Mouse (Mus musculus) hindbrain, embryonic 14.5 days (tissue): ENCODE results near the gene Cblb. TPM values are rescaled to one million over a fixed set of nuclear protein-coding genes. Genes with fewer than 3 reads are reported as not detected.

Experiments used
- ATAC-seq: fragments of 200-750 bp; cut with Nextera tagmentation; 2 replicates; pipeline ENCODE4 v1.8.0; 2017; ENCODE audit warnings: moderate number of reproducible peaks, mild to moderate bottlenecking, moderate TSS enrichment, moderate library complexity; ENCODE audit not compliant: low FRiP score
- DNase-seq: peaks from one replicate; pipeline ENCODE4 v3.0.0-alpha.2; 2015; ENCODE audit warnings: low spot score
- H3K27ac ChIP-seq: fragments of 300-500 bp; sonication (generic); 2 replicates; pipeline ENCODE4 v1.5.1; 2014; ENCODE audit warnings: mild to moderate bottlenecking, moderate library complexity
- H3K27me3 ChIP-seq: fragments of 300-500 bp; sonication (generic); 2 replicates; pipeline ENCODE4 v1.6.1; 2014; ENCODE audit warnings: mild to moderate bottlenecking, low read length, mixed read lengths; ENCODE audit not compliant: control insufficient read depth, insufficient read depth
- H3K36me3 ChIP-seq: fragments of 300-500 bp; sonication (generic); replicated peaks from 2 replicates; pipeline ENCODE4 v1.6.1; 2014; ENCODE audit not compliant: control insufficient read depth, insufficient read depth
- H3K4me1 ChIP-seq: fragments of 300-500 bp; sonication (generic); replicated peaks from 2 replicates; pipeline ENCODE4 v1.6.1; 2014; ENCODE audit warnings: antibody characterized with exemption, low read length, mixed read lengths; ENCODE audit not compliant: control insufficient read depth, insufficient read depth
- H3K4me2 ChIP-seq: fragments of 300-500 bp; sonication (generic); replicated peaks from 2 replicates; pipeline ENCODE4 v1.6.1; 2014; ENCODE audit warnings: mild to moderate bottlenecking, moderate library complexity
- H3K4me3 ChIP-seq: fragments of 300-500 bp; sonication (generic); replicated peaks from 2 replicates; pipeline ENCODE4 v1.5.1; 2014; ENCODE audit warnings: mild to moderate bottlenecking, low read length
- H3K9ac ChIP-seq: fragments of 300-500 bp; sonication (generic); 2 replicates; pipeline ENCODE4 v1.6.1; 2014
- H3K9me3 ChIP-seq: fragments of 300-500 bp; sonication (generic); 2 replicates; pipeline ENCODE4 v1.6.1; 2016; ENCODE audit warnings: low read length; ENCODE audit not compliant: control insufficient read depth
- WGBS: fragments of 180-500 bp; shearing (Covaris S2); extraction: QIAGEN DNeasy Blood & Tissue Kit; methylation state at CpG from one replicate; pipeline ENCODE4 v1.1.7; 2014; 5-methylcytosine and 5-hydroxymethylcytosine counted together
- polyA plus RNA-seq: library from polyadenylated mRNA; unstranded; fragments of >200 nt; fragmentation: Nextera tagmentation; extraction: Ambion mirVana; gene quantifications from 2 replicates; pipeline ENCODE4 v1.2.1, GENCODE M21; 2014

Gene Cblb
- polyA plus RNA-seq, 1 experiment from 2014 or later = 15.6 TPM

DNA sequence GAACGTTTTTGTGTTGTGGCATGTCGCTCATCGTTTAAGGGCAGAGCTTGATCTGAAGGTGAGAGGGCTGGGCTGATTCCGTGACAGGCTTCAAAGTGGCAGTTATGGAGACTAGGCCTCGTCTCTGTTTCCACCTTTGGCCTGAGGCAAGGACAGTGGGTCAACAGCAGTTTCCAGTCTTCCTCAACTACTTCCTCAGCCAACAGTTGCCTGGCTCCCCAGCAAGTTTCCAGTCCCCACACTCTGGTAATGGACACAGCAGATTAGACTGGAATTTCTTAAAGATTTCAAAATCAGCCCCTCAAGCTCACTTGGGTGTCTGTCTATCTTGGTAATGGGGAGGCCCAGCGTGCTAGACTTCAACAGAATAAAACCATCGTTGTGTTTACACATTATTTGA, 198.4 kb downstream of the Cblb start:
- Histone ChIP-seq H3K27me3 (no peaks in the 10 kb centered on the region), H3K4me3 (no peak overlapping the region), H3K27ac (no peak overlapping the region), H3K4me1 (no peaks in the 10 kb centered on the region), H3K4me2 (no peak overlapping the region), H3K9ac (no peak overlapping the region), H3K9me3 (no peaks in the 10 kb centered on the region), H3K36me3 (no peaks in the 10 kb centered on the region)
- ATAC-seq (no peak), DNase-seq (no peak)
- 74% methylated on average over 7 of the region's 7 CpGs for WGBS

DNA sequence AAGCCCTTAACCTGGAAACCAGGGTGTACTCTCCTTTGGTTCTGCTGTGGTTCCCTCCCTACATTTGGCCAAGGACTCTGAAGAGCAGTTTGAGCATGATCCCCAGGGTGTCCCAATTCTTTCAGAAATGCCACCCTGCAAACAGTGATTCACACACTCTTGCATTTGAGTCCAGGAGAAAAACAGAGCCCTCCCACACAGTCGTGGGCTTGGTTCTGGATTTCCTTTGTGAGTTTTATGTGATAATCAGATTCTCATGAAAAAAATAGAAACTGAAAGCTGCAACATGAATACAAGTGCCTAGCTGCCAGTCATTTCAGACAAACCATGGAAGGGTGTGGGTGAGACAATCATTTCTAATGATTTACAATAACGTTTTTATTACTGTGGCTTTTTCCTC, 198.9 kb downstream of the Cblb start:
- WGBS = 63% methylated on average over 2 of the region's 2 CpGs
- DNase-seq (no peak), ATAC-seq (no peak)
- Histone ChIP-seq H3K4me3 (no peak overlapping the region), H3K9ac (no peak overlapping the region), H3K27ac (no peak overlapping the region), H3K36me3 (no peaks in the 10 kb centered on the region), H3K4me2 (no peak overlapping the region), H3K4me1 (no peaks in the 10 kb centered on the region), H3K9me3 (no peaks in the 10 kb centered on the region), H3K27me3 (no peaks in the 10 kb centered on the region)

DNA sequence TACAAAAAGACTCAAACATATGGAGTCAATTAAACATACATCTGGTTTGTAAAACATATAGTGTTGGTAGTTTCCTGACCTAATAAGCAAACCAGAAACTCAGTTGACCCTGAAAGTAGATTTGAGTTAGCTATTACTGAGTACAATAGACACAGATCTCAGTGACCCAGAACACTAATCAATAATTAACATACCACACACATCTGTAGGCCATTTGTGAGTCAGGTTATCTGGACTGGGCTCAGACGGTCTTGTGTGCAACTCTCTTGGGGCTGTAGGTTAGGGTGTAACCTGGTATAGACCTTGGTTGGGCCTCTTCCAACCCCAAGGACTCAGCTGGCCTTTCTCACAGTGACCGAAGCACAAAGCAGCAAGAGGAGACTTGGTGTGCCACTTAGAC, 211.1 kb downstream of the Cblb start:
- H3K36me3 ChIP-seq = no peaks in the 10 kb centered on the region
- WGBS = 85% methylated on average over 2 of the region's 2 CpGs
- no peak overlapping the region for H3K9ac ChIP-seq
- no peaks in the 10 kb centered on the region for H3K27me3 ChIP-seq
- H3K4me3 ChIP-seq = no peak overlapping the region
- DNase-seq = no peak
- no peak overlapping the region for H3K27ac ChIP-seq
- no peaks in the 10 kb centered on the region for H3K9me3 ChIP-seq
- no peak for ATAC-seq
- no peak overlapping the region for H3K4me2 ChIP-seq
- no peaks in the 10 kb centered on the region for H3K4me1 ChIP-seq

GRCm38 (mm10) chr16:52243421-52243973, 212.5 kb downstream of the Cblb start:
- Histone ChIP-seq H3K4me2 (no peak overlapping the region), H3K27ac (no peak overlapping the region), H3K4me3 (no peak overlapping the region), H3K9me3 (no peaks in the 10 kb centered on the region), H3K4me1 (no peaks in the 10 kb centered on the region), H3K36me3 (no peaks in the 10 kb centered on the region), H3K9ac (no peak overlapping the region), H3K27me3 (no peaks in the 10 kb centered on the region)
- ATAC-seq = peak; percentile 24; the same call in 1 of the 2 replicates
- WGBS = 88% methylated on average over 4 of the region's 4 CpGs
- DNase-seq = no peak

DNA sequence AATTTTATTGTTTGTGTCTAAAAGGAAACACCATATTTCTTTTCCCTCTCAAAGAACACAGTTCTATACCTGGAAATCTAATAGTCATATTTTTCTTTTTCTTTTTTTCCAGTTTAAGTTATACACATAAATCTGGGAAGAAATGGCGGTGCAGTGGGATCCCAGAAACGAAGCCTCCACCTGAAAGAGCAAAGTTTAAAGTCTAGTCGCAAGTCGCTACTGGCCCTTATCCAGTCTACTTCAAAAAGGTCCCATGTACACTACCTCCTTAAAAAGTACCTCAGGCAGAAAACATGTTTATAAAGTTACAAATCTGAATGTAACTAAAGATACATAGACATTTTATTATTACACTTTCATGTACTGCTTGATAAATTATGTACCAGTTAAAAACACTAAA, 219.2 kb downstream of the Cblb start:
- Histone ChIP-seq H3K4me3 (no peak overlapping the region), H3K27ac (no peak overlapping the region), H3K36me3 (no peaks in the 10 kb centered on the region; the same call in 1 of the 2 replicates), H3K27me3 (no peaks in the 10 kb centered on the region), H3K9me3 (no peaks in the 10 kb centered on the region), H3K9ac (no peak overlapping the region), H3K4me2 (no peak overlapping the region), H3K4me1 (no peaks in the 10 kb centered on the region)
- DNase-seq (no peak), ATAC-seq (no peak)
- 95% methylated on average over 4 of the region's 4 CpGs for WGBS

DNA sequence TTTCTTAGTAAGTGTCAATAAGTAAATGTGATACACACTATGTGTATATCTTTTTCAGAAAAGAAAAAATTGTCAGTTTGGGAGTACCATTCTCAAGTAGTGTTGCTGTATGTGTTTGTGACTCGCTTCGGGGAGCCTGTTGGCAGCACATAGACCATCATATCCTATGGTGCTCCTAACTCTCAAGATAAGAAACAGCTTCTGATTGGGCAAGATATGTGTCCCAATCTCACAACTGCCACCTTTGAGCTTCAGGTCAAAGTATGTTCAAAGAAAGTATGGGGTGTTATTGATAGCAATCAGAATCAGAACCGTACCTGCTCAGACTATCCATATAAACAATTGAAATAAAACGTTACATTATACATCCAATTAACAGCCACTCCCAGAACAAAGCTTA, 219.9 kb downstream of the Cblb start:
- H3K4me3 ChIP-seq = no peak overlapping the region
- H3K27me3 ChIP-seq = no peaks in the 10 kb centered on the region
- no peak overlapping the region for H3K9ac ChIP-seq
- DNase-seq (no peak), ATAC-seq (no peak)
- H3K36me3 ChIP-seq = no peaks in the 10 kb centered on the region; the same call in 1 of the 2 replicates
- H3K9me3 ChIP-seq = no peaks in the 10 kb centered on the region
- H3K4me2 ChIP-seq = no peak overlapping the region
- 90% methylated on average over 4 of the region's 4 CpGs for WGBS
- H3K4me1 ChIP-seq = no peaks in the 10 kb centered on the region
- H3K27ac ChIP-seq = no peak overlapping the region
